Mouse (Mus musculus) stomach, postnatal 0 days (tissue): ENCODE measurements at regions not wholly inside any gene's neighbourhood (a gene's known extent, or its start where the extent isn't known, plus 50 kb on each side); places are given as distances from the start of the nearest gene placed in this dataset.

Experiments
- CTCF ChIP-seq: IDR thresholded peaks from 2 replicates; pipeline ENCODE4 v1.5.1; 2016; ENCODE audit warnings: antibody characterized with exemption, low read depth, mild to moderate bottlenecking, moderate library complexity
- EP300 ChIP-seq: optimal IDR thresholded peaks from 2 replicates; pipeline ENCODE3; 2016; ENCODE audit warnings: antibody characterized with exemption

GRCm38 (mm10) chr4:23601426-23602293, 894.6 kb upstream of the Mms22l start:
- TF ChIP-seq CTCF (no peak), EP300 (no peak)
